Mouse (Mus musculus) hindbrain, embryonic 16.5 days (tissue): ENCODE results near the gene Gm9495. TPM values are rescaled to one million over a fixed set of nuclear protein-coding genes. Genes with fewer than 3 reads are reported as not detected.

Experiments
- ATAC-seq: fragments of 200-750 bp; cut with Nextera tagmentation; 2 replicates; pipeline ENCODE4 v1.8.0; 2017; ENCODE audit warnings: moderate TSS enrichment, moderate library complexity
- H3K27ac ChIP-seq: fragments of 300-500 bp; sonication (generic); 2 replicates; pipeline ENCODE4 v1.5.1; 2014; ENCODE audit warnings: low read depth, mild to moderate bottlenecking, control low read depth, low read length, moderate library complexity
- H3K27me3 ChIP-seq: fragments of 300-500 bp; sonication (generic); replicated peaks from 2 replicates; pipeline ENCODE4 v1.6.1; 2014; ENCODE audit warnings: low read length; ENCODE audit not compliant: control insufficient read depth, insufficient read depth
- H3K36me3 ChIP-seq: fragments of 300-500 bp; sonication (generic); 2 replicates; pipeline ENCODE4 v1.6.1; 2014; ENCODE audit warnings: mild to moderate bottlenecking, low read length, moderate library complexity, mixed read lengths; ENCODE audit not compliant: control insufficient read depth, insufficient read depth
- H3K4me1 ChIP-seq: fragments of 300-500 bp; sonication (generic); 2 replicates; pipeline ENCODE4 v1.6.1; 2014; ENCODE audit warnings: low read depth, low read length; ENCODE audit not compliant: control insufficient read depth, insufficient read depth
- H3K4me2 ChIP-seq: fragments of 300-500 bp; sonication (generic); 2 replicates; pipeline ENCODE4 v1.6.1; 2014; ENCODE audit warnings: mild to moderate bottlenecking, low read length, control low read depth, moderate library complexity
- H3K4me3 ChIP-seq: fragments of 300-500 bp; sonication (generic); 2 replicates; pipeline ENCODE4 v1.5.1; 2014; ENCODE audit warnings: mild to moderate bottlenecking, low read length, control low read depth, moderate library complexity
- H3K9ac ChIP-seq: fragments of 300-500 bp; sonication (generic); 2 replicates; pipeline ENCODE4 v1.6.1; 2014; ENCODE audit warnings: low read depth, mild to moderate bottlenecking, control low read depth, low read length, moderate library complexity
- H3K9me3 ChIP-seq: fragments of 300-500 bp; sonication (generic); 2 replicates; pipeline ENCODE4 v1.6.1; 2014; ENCODE audit warnings: mild to moderate bottlenecking, low read length, moderate library complexity; ENCODE audit not compliant: control insufficient read depth
- WGBS: fragments of 180-500 bp; shearing (Covaris S2); extraction: QIAGEN DNeasy Blood & Tissue Kit; methylation state at CpG from one replicate; pipeline ENCODE4 v1.1.7; 2014; 5-methylcytosine and 5-hydroxymethylcytosine counted together
- polyA plus RNA-seq: library from polyadenylated mRNA; unstranded; fragments of >200 nt; fragmentation: Nextera tagmentation; extraction: Ambion mirVana; gene quantifications from 2 replicates; pipeline ENCODE4 v1.2.1, GENCODE M21; 2015

Gm9495 gene
- polyA plus RNA-seq, 1 experiment from 2014 or later = not detected

- no peaks in the 10 kb centered on the region for H3K4me1 ChIP-seq
- WGBS = 96% methylated on average over 6 of the region's 6 CpGs
- no peak overlapping the region for H3K4me3 ChIP-seq
- H3K9me3 ChIP-seq = peaks cover 36% of the 10 kb centered on the region
- no peak for ATAC-seq
- peaks cover 17% of the 10 kb centered on the region for H3K36me3 ChIP-seq
- H3K4me2 ChIP-seq = no peak overlapping the region
- H3K9ac ChIP-seq = no peak overlapping the region
- no peaks in the 10 kb centered on the region for H3K27me3 ChIP-seq
- H3K27ac ChIP-seq = no peak overlapping the region
Measured at GRCm38 (mm10) chr8:69384361-69384760, 69.0 kb downstream of the Gm9495 start.

Other genes starting within 250 kb of the Gm9495 start
- gene Zfp930, start 244.5 kb downstream of the Gm9495 start, polyA plus RNA-seq = 13.6 and 14.3 TPM in 2 replicates
- 8.8 and 8.9 TPM in 2 replicates for gene D130040H23Rik, start 182.5 kb downstream of the Gm9495 start, polyA plus RNA-seq
- gene Gm7697, start 69.4 kb upstream of the Gm9495 start, polyA plus RNA-seq = not detected in 2 replicates
- gene Zfp868, start 172.0 kb upstream of the Gm9495 start, polyA plus RNA-seq = 33.4 and 33.5 TPM in 2 replicates
- 2.1 and 2.3 TPM in 2 replicates for gene Zfp964, start 200.9 kb upstream of the Gm9495 start, polyA plus RNA-seq